Mouse (Mus musculus) forebrain, embryonic 12.5 days (tissue): Measurements from ENCODE around the gene Zfp672. TPM values are rescaled to one million over a fixed set of nuclear protein-coding genes. Genes with fewer than 3 reads are reported as not detected.
A peak's percentile ranks its signal among the peaks of the same experiment; 100 is the strongest.
"Not testable (repeated sequence)": the region's sequence is repeated elsewhere in the genome, so short reads cannot be mapped to it uniquely, and the experiment has no call there.

Experiments
- ATAC-seq: fragments of 200-750 bp; cut with Nextera tagmentation; 2 replicates; pipeline ENCODE4 v1.8.0; 2017; ENCODE audit warnings: moderate TSS enrichment; ENCODE audit not compliant: low FRiP score
- H3K27ac ChIP-seq: fragments of 300-500 bp; sonication (generic); 2 replicates; pipeline ENCODE4 v1.5.1; 2016; ENCODE audit warnings: mild to moderate bottlenecking
- H3K27me3 ChIP-seq: fragments of 300-500 bp; sonication (generic); 2 replicates; pipeline ENCODE4 v1.6.1; 2016; ENCODE audit warnings: mild to moderate bottlenecking
- H3K36me3 ChIP-seq: fragments of 300-500 bp; sonication (generic); replicated peaks from 2 replicates; pipeline ENCODE4 v1.6.1; 2016; ENCODE audit warnings: mild to moderate bottlenecking
- H3K4me1 ChIP-seq: fragments of 300-500 bp; sonication (generic); 2 replicates; pipeline ENCODE4 v1.6.1; 2016
- H3K4me2 ChIP-seq: fragments of 300-500 bp; sonication (generic); 2 replicates; pipeline ENCODE4 v1.6.1; 2016; ENCODE audit warnings: mild to moderate bottlenecking, moderate library complexity
- H3K4me3 ChIP-seq: fragments of 300-500 bp; sonication (generic); replicated peaks from 2 replicates; pipeline ENCODE4 v1.5.1; 2016; ENCODE audit warnings: mild to moderate bottlenecking
- H3K9ac ChIP-seq: fragments of 300-500 bp; sonication (generic); 2 replicates; pipeline ENCODE4 v1.6.1; 2016; ENCODE audit warnings: mild to moderate bottlenecking
- H3K9me3 ChIP-seq: fragments of 300-500 bp; sonication (generic); 2 replicates; pipeline ENCODE4 v1.6.1; 2016
- WGBS: fragments of 180-500 bp; shearing (Covaris S2); methylation state at CpG from one replicate; pipeline ENCODE4 v1.1.7; 2016; 5-methylcytosine and 5-hydroxymethylcytosine counted together
- polyA plus RNA-seq: library from polyadenylated mRNA; unstranded; fragments of >200 nt; fragmentation: Nextera tagmentation; extraction: Ambion mirVana; gene quantifications from 2 replicates; pipeline ENCODE4 v1.2.1, GENCODE M21; 2016

Gene Zfp672
- polyA plus RNA-seq, 1 experiment from 2014 or later = 37.7 TPM

GRCm38 (mm10) chr11:58322824-58323569, 7.1 kb downstream of the Zfp672 start:
- Histone ChIP-seq H3K36me3 (peaks cover 21% of the 10 kb centered on the region), H3K9ac (peak overlapping the region; percentile 85), H3K4me3 (peak overlapping the region; percentile 83), H3K4me2 (peak overlapping the region; percentile 77), H3K27ac (peak overlapping the region; percentile 96), H3K9me3 (no peaks in the 10 kb centered on the region), H3K27me3 (no peaks in the 10 kb centered on the region), H3K4me1 (peaks cover 20% of the 10 kb centered on the region)
- peak; percentile 99 for ATAC-seq
- WGBS = under 1% methylated on average over 63 of the region's 63 CpGs

- no peak overlapping the region for H3K4me2 ChIP-seq
- peaks cover 5% of the 10 kb centered on the region for H3K4me1 ChIP-seq
- no peak overlapping the region for H3K27ac ChIP-seq
- H3K9me3 ChIP-seq = no peaks in the 10 kb centered on the region
- 73% methylated on average over 28 of the region's 28 CpGs for WGBS
- H3K9ac ChIP-seq = no peak overlapping the region
- H3K4me3 ChIP-seq = no peak overlapping the region
- H3K27me3 ChIP-seq = no peaks in the 10 kb centered on the region
- H3K36me3 ChIP-seq = peaks cover 44% of the 10 kb centered on the region
- no peak for ATAC-seq
Measured at GRCm38 (mm10) chr11:58316768-58317390, 13.3 kb downstream of the Zfp672 start.

- ATAC-seq = no peak
Measured at GRCm38 (mm10) chr11:58316344-58316743, 13.8 kb downstream of the Zfp672 start.

DNA sequence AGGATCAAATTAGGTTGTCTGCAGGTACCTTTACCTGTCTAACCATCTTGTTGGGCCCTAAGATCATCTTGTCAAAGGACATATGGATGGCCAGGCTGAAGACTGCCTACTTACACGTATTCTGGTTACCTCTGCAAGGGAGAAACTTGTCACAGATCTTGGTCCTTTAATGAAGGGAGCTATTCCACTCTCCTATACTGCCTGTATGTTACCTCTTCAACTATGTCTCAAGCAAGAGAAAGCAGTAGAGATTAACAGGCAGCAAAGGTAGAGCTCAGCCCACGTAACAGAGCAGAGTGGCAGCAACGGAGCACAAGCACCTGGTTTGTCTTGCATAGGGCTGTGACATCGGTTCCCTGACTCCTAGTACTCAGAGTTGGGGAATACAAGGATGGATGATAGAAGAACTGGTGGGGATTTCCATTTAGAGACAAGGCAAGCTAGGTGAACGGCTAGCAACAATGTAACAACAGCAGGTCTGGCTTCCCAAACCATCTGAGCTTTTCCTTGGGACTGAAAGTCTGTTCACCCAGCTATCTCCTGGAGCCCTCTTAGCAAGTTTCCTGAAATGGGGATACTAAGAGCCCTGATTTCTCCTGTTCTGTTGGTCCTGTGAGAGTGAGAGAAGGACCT, 14.5 kb downstream of the Zfp672 start:
- no peaks in the 10 kb centered on the region for H3K9me3 ChIP-seq
- peaks cover 55% of the 10 kb centered on the region for H3K36me3 ChIP-seq
- no peak overlapping the region for H3K4me2 ChIP-seq
- no peak for ATAC-seq
- H3K4me1 ChIP-seq = no peaks in the 10 kb centered on the region
- no peak overlapping the region for H3K27ac ChIP-seq
- H3K4me3 ChIP-seq = no peak overlapping the region
- 97% methylated on average over 5 of the region's 5 CpGs for WGBS
- H3K27me3 ChIP-seq = no peaks in the 10 kb centered on the region
- no peak overlapping the region for H3K9ac ChIP-seq

More at GRCm38 (mm10) chr11:58316344-58316743, 13.8 kb downstream of the Zfp672 start:
- H3K36me3 ChIP-seq = peaks cover 49% of the 10 kb centered on the region
- H3K9ac ChIP-seq = no peak overlapping the region
- H3K4me1 ChIP-seq = no peaks in the 10 kb centered on the region
- WGBS = 85% methylated on average over 17 of the region's 17 CpGs
- no peak overlapping the region for H3K4me2 ChIP-seq
- H3K4me3 ChIP-seq = no peak overlapping the region
- no peaks in the 10 kb centered on the region for H3K9me3 ChIP-seq
- H3K27me3 ChIP-seq = no peaks in the 10 kb centered on the region
- H3K27ac ChIP-seq = no peak overlapping the region

- peaks cover 61% of the 10 kb centered on the region for H3K36me3 ChIP-seq
Measured at GRCm38 (mm10) chr11:58314069-58314468, 16.1 kb downstream of the Zfp672 start.

DNA sequence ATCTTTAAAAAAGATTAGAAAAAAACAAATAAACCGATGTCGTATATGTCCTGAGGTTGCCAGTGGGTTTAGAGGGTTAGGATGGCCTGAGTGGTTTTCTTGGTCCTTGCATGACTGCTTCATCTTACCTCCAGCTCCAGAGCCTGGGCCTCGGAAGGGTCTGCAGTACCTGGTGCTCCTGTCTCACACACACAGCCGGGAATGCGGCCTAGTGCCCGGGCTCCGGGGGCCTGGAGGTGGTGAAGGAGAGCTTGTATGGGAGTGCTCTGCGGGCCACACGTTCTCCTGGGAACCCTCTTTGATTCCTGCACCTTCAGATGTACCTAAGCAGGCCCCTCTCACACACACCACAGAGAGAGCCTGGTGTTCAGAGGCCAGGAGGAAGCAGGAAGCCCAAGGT, 21.5 kb downstream of the Zfp672 start:
- Histone ChIP-seq H3K27ac (no peak overlapping the region), H3K9ac (no peak overlapping the region), H3K9me3 (no peaks in the 10 kb centered on the region), H3K27me3 (peaks cover 3% of the 10 kb centered on the region; the same call in 1 of the 2 replicates), H3K4me1 (peaks cover 15% of the 10 kb centered on the region), H3K36me3 (peaks cover 21% of the 10 kb centered on the region), H3K4me2 (no peak overlapping the region), H3K4me3 (no peak overlapping the region)
- WGBS = 95% methylated on average over 9 of the region's 9 CpGs
- no peak for ATAC-seq

More at GRCm38 (mm10) chr11:58314069-58314468, 16.1 kb downstream of the Zfp672 start:
- Histone ChIP-seq H3K4me1 (no peaks in the 10 kb centered on the region), H3K27me3 (no peaks in the 10 kb centered on the region), H3K9ac (no peak overlapping the region), H3K9me3 (no peaks in the 10 kb centered on the region), H3K4me3 (no peak overlapping the region), H3K27ac (no peak overlapping the region), H3K4me2 (no peak overlapping the region)
- ATAC-seq = no peak
- WGBS = 90% methylated on average over 6 of the region's 6 CpGs

GRCm38 (mm10) chr11:58307411-58308080, 22.6 kb downstream of the Zfp672 start:
- under 1% methylated on average over 42 of the region's 42 CpGs for whole genome bisulfite sequencing
- peak overlapping the region; percentile 92 for H3K4me2 ChIP-seq
- H3K9ac ChIP-seq = peak overlapping the region; percentile 70
- peak overlapping the region; percentile 50 for H3K4me3 ChIP-seq
- peak overlapping the region; percentile 67 for H3K27ac ChIP-seq
- H3K36me3 ChIP-seq = peaks cover 21% of the 10 kb centered on the region
- no peaks in the 10 kb centered on the region for H3K9me3 ChIP-seq
- peaks cover 3% of the 10 kb centered on the region; the same call in 1 of the 2 replicates for H3K27me3 ChIP-seq
- peaks cover 18% of the 10 kb centered on the region for H3K4me1 ChIP-seq
- peak; percentile 47 for ATAC-seq

GRCm38 (mm10) chr11:58306860-58307308, 23.3 kb downstream of the Zfp672 start, which contains the start of gene Zfp692:
Gene Zfp692, plus strand, starts transcription at chr11:58307069.
- H3K4me2 ChIP-seq = peak within 1 kb of the TSS; percentile 92
- peak within 1 kb of the TSS; percentile 50 for H3K4me3 ChIP-seq
- peak; percentile 81 for ATAC-seq
- H3K9me3 ChIP-seq = no peaks in the 10 kb centered on the region
- peaks cover 3% of the 10 kb centered on the region; the same call in 1 of the 2 replicates for H3K27me3 ChIP-seq
- peak within 1 kb of the TSS; percentile 67 for H3K27ac ChIP-seq
- under 1% methylated on average over 34 of the region's 34 CpGs for WGBS
- peaks cover 19% of the 10 kb centered on the region for H3K36me3 ChIP-seq
- peaks cover 18% of the 10 kb centered on the region for H3K4me1 ChIP-seq
- H3K9ac ChIP-seq = peak within 1 kb of the TSS; percentile 70

DNA sequence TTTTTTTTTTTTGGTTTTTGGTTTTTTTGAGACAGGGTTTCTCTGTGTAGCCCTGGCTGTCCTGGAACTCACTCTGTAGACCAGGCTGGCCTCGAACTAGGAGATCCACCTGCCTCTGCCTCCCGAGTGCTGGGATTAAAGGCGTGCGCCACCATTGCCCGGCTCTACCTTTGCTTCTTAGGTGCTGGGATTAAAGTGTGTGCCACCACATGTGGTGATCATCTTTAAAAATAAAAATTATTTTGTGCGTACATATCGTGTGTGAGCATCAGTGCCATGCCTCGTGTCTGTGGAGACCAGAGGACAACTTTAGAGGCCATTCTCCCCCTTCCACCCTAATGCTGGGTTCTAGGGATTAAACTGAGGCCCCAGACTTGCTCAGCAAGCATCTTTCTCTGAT, 24.8 kb downstream of the Zfp672 start:
- H3K4me2 ChIP-seq, H3K9me3 ChIP-seq, H3K36me3 ChIP-seq, H3K9ac ChIP-seq, H3K27me3 ChIP-seq, H3K4me3 ChIP-seq, H3K27ac ChIP-seq, ATAC-seq: not testable (repeated sequence)
- peaks cover 18% of the 10 kb centered on the region for H3K4me1 ChIP-seq
- WGBS = 94% methylated on average over 8 of the region's 8 CpGs

DNA sequence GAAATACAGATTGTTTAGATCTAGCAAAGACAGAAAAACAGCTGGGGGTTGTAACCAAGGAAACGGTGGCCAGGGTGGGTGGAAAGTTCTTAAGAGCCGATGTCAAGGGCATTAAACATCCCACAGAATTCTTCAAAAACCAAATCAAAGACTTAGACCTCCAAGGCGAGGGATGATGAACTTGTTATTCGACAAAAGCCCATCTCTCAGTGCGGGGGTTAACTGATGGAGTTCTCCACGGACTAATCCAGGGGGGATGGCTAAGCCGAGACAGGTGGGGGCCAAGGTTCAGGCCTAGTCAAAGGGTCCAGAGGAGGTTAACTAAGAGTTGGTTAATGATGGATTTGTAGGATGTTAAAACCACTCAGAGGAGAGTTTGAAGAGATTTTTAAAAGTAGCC, 26.5 kb downstream of the Zfp672 start:
- no peaks in the 10 kb centered on the region for H3K9me3 ChIP-seq
- peak overlapping the region; percentile 18 for H3K4me3 ChIP-seq
- peak overlapping the region; percentile 57 for H3K4me2 ChIP-seq
- 11% methylated on average over 7 of the region's 7 CpGs for WGBS
- 0 out of 2 replicates have a peak overlapping the region, but pooled peaks have one; percentile 53 for H3K27ac ChIP-seq
- no peak overlapping the region for H3K9ac ChIP-seq
- H3K27me3 ChIP-seq = peaks cover 3% of the 10 kb centered on the region; the same call in 1 of the 2 replicates
- peaks cover 18% of the 10 kb centered on the region for H3K4me1 ChIP-seq
- no peak for ATAC-seq
- H3K36me3 ChIP-seq = no peaks in the 10 kb centered on the region

GRCm38 (mm10) chr11:58302774-58303445, 27.2 kb downstream of the Zfp672 start:
- WGBS = under 1% methylated on average over 26 of the region's 26 CpGs

More at GRCm38 (mm10) chr11:58302774-58303445, 27.2 kb downstream of the Zfp672 start:
- Histone ChIP-seq H3K9me3 (no peaks in the 10 kb centered on the region), H3K4me2 (peak overlapping the region; percentile 57), H3K9ac (peak overlapping the region; percentile 59), H3K4me3 (peak overlapping the region; percentile 60), H3K27me3 (peaks cover under 1% of the 10 kb centered on the region; the same call in 1 of the 2 replicates), H3K27ac (peak overlapping the region; percentile 90), H3K36me3 (no peaks in the 10 kb centered on the region), H3K4me1 (peaks cover 15% of the 10 kb centered on the region)
- peak; percentile 36; the same call in 1 of the 2 replicates for ATAC-seq
